Mouse (Mus musculus): ENCODE data around the gene Rpl11. TPM values are rescaled to one million over a fixed set of nuclear protein-coding genes. Genes with fewer than 3 reads are reported as not detected.

Rpl11 gene
- polyA plus RNA-seq, 2 experiments, result 341 to 805 TPM

GRCm38 (mm10) chr4:136020743-136021548 lies 32.3 kb downstream of the Rpl11 start:
- TF ChIP-seq EP300 (IDR thresholded peaks at IDR 0.05; ENCODE audit: low read depth), result no peak
- no peak for TF ChIP-seq CTCF (IDR thresholded peaks at IDR 0.05; ENCODE audit: low read depth)
- under 1% methylated on average over 53 of the region's 62 CpGs for WGBS (ENCODE audit: insufficient replicate concordance)
- peak; percentile 71 for ATAC-seq (ENCODE audit: insufficient read depth)
- H3K4me1 ChIP-seq (replicated peaks; ENCODE audit: control insufficient read depth in 2 of 2, insufficient read depth in 2 of 2, low read length in 1 of 2), result peaks cover 12 to 20% of the 10 kb centered on the region in 2 experiments
- peak overlapping the region; percentile 76 for H3K27ac ChIP-seq
- H3K9ac ChIP-seq (replicated peaks), result peak overlapping the region; percentile 96
- H3K36me3 ChIP-seq (replicated peaks; ENCODE audit: control insufficient read depth, insufficient read depth, low read depth), result no peaks in the 10 kb centered on the region; the same call in 1 of the 2 replicates
- no peaks in the 10 kb centered on the region for H3K27me3 ChIP-seq (ENCODE audit: control insufficient read depth, insufficient read depth, low read length)
- DNase-seq (ENCODE audit: low read depth in 3 of 3, low spot score in 3 of 3), result peak; percentile 28 to 45 (median 41)
- peak overlapping the region; percentile 95 for H3K4me2 ChIP-seq (ENCODE audit: low read depth)
- H3K9me3 ChIP-seq (ENCODE audit: control insufficient read depth, low read length), result no peaks in the 10 kb centered on the region
- H3K4me3 ChIP-seq (ENCODE audit: insufficient read depth in 1 of 2, low read depth in 2 of 2, low read length in 2 of 2), result peak overlapping the region; percentile 90 to 97

- Histone ChIP-seq H3K27me3 (ENCODE audit: control insufficient read depth, insufficient read depth, low read length) (no peaks in the 10 kb centered on the region), H3K4me2 (ENCODE audit: low read depth) (no peak overlapping the region), H3K9ac (replicated peaks) (no peak overlapping the region), H3K4me1 (replicated peaks; ENCODE audit: control insufficient read depth in 2 of 2, insufficient read depth in 2 of 2, low read length in 1 of 2) (peaks cover 10 to 14% of the 10 kb centered on the region in 2 experiments), H3K36me3 (replicated peaks; ENCODE audit: control insufficient read depth, insufficient read depth, low read depth) (peaks cover 27% of the 10 kb centered on the region), H3K27ac (no peak overlapping the region), H3K4me3 (ENCODE audit: insufficient read depth in 1 of 2, low read depth in 2 of 2, low read length in 2 of 2) (no peak overlapping the region), H3K9me3 (ENCODE audit: control insufficient read depth, low read length) (no peaks in the 10 kb centered on the region)
- no peak for ATAC-seq (ENCODE audit: insufficient read depth)
- WGBS (ENCODE audit: insufficient replicate concordance), result 72% methylated on average over 3 of the region's 3 CpGs
- no peak for TF ChIP-seq EP300 (IDR thresholded peaks at IDR 0.05; ENCODE audit: low read depth)
- TF ChIP-seq CTCF (IDR thresholded peaks at IDR 0.05; ENCODE audit: low read depth), result no peak
- DNase-seq (ENCODE audit: low read depth in 3 of 3, low spot score in 3 of 3), result no peak
These were observed 37.1 kb downstream of the Rpl11 start for GRCm38 (mm10) chr4:136016059-136016602.

GRCm38 (mm10) chr4:136010586-136010985 lies 42.6 kb downstream of the Rpl11 start:
- H3K9me3 ChIP-seq (ENCODE audit: control insufficient read depth, low read length), result no peaks in the 10 kb centered on the region
- no peaks in the 10 kb centered on the region; a peak in 1 of 4 replicates for H3K4me1 ChIP-seq (replicated peaks; ENCODE audit: control insufficient read depth in 2 of 2, insufficient read depth in 2 of 2, low read length in 1 of 2)
- WGBS (ENCODE audit: insufficient replicate concordance), result 85% methylated on average over 4 of the region's 4 CpGs
- H3K36me3 ChIP-seq (replicated peaks; ENCODE audit: control insufficient read depth, insufficient read depth, low read depth), result peaks cover 78% of the 10 kb centered on the region
- H3K9ac ChIP-seq (replicated peaks), result no peak overlapping the region
- no peak; the same call in 1 of the 2 replicates for TF ChIP-seq CTCF (IDR thresholded peaks at IDR 0.05; ENCODE audit: low read depth)
- no peak for TF ChIP-seq EP300 (IDR thresholded peaks at IDR 0.05; ENCODE audit: low read depth)
- H3K4me2 ChIP-seq (ENCODE audit: low read depth), result no peak overlapping the region
- no peak overlapping the region for H3K27ac ChIP-seq
- DNase-seq (ENCODE audit: low read depth in 3 of 3, low spot score in 3 of 3) (no peak), ATAC-seq (ENCODE audit: insufficient read depth) (no peak)
- no peak overlapping the region for H3K4me3 ChIP-seq (ENCODE audit: insufficient read depth in 1 of 2, low read depth in 2 of 2, low read length in 2 of 2)
- no peaks in the 10 kb centered on the region for H3K27me3 ChIP-seq (ENCODE audit: control insufficient read depth, insufficient read depth, low read length)

- ATAC-seq (ENCODE audit: insufficient read depth), result peak; percentile 39; the same call in 1 of the 2 replicates
- peaks cover 91% of the 10 kb centered on the region for H3K36me3 ChIP-seq (replicated peaks; ENCODE audit: control insufficient read depth, insufficient read depth, low read depth)
- DNase-seq (ENCODE audit: low read depth in 3 of 3, low spot score in 3 of 3), result no peak
- 80% methylated on average over 8 of the region's 8 CpGs for WGBS (ENCODE audit: insufficient replicate concordance)
- no peak overlapping the region for H3K27ac ChIP-seq
- no peak for TF ChIP-seq EP300 (IDR thresholded peaks at IDR 0.05; ENCODE audit: low read depth)
- TF ChIP-seq CTCF (IDR thresholded peaks at IDR 0.05; ENCODE audit: low read depth), result no peak
- H3K4me3 ChIP-seq (ENCODE audit: insufficient read depth in 1 of 2, low read depth in 2 of 2, low read length in 2 of 2), result no peak overlapping the region
- no peak overlapping the region for H3K4me2 ChIP-seq (ENCODE audit: low read depth)
- no peaks in the 10 kb centered on the region; a peak in 1 of 4 replicates for H3K4me1 ChIP-seq (replicated peaks; ENCODE audit: control insufficient read depth in 2 of 2, insufficient read depth in 2 of 2, low read length in 1 of 2)
- no peak overlapping the region for H3K9ac ChIP-seq (replicated peaks)
- H3K27me3 ChIP-seq (ENCODE audit: control insufficient read depth, insufficient read depth, low read length), result no peaks in the 10 kb centered on the region
- no peaks in the 10 kb centered on the region for H3K9me3 ChIP-seq (ENCODE audit: control insufficient read depth, low read length)
These were observed 44.3 kb downstream of the Rpl11 start for GRCm38 (mm10) chr4:136008782-136009447.

GRCm38 (mm10) chr4:136006821-136007220 lies 46.4 kb downstream of the Rpl11 start:
- no peak for DNase-seq (ENCODE audit: low read depth in 3 of 3, low spot score in 3 of 3)
- Histone ChIP-seq H3K4me3 (ENCODE audit: insufficient read depth in 1 of 2, low read depth in 2 of 2, low read length in 2 of 2) (no peak overlapping the region), H3K4me2 (ENCODE audit: low read depth) (no peak overlapping the region), H3K36me3 (replicated peaks; ENCODE audit: control insufficient read depth, insufficient read depth, low read depth) (peaks cover 91% of the 10 kb centered on the region), H3K9me3 (ENCODE audit: control insufficient read depth, low read length) (no peaks in the 10 kb centered on the region), H3K27me3 (ENCODE audit: control insufficient read depth, insufficient read depth, low read length) (no peaks in the 10 kb centered on the region), H3K4me1 (replicated peaks; ENCODE audit: control insufficient read depth in 2 of 2, insufficient read depth in 2 of 2, low read length in 1 of 2) (no peaks in the 10 kb centered on the region; a peak in 1 of 4 replicates), H3K27ac (no peak overlapping the region), H3K9ac (replicated peaks) (no peak overlapping the region)
- TF ChIP-seq EP300 (IDR thresholded peaks at IDR 0.05; ENCODE audit: low read depth), result no peak
- TF ChIP-seq CTCF (IDR thresholded peaks at IDR 0.05; ENCODE audit: low read depth), result no peak
- 73% methylated on average over 3 of the region's 3 CpGs for WGBS (ENCODE audit: insufficient replicate concordance)
- no peak for ATAC-seq (ENCODE audit: insufficient read depth)

All from liver, embryonic 14.5 days (tissue).